Mouse (Mus musculus): Measurements from ENCODE around the gene Lrrc27. TPM values are rescaled to one million over a fixed set of nuclear protein-coding genes. Genes with fewer than 3 reads are reported as not detected.

Lrrc27 gene
- total RNA-seq, 1 experiment from 2014 or later: 3.9 TPM

DNA sequence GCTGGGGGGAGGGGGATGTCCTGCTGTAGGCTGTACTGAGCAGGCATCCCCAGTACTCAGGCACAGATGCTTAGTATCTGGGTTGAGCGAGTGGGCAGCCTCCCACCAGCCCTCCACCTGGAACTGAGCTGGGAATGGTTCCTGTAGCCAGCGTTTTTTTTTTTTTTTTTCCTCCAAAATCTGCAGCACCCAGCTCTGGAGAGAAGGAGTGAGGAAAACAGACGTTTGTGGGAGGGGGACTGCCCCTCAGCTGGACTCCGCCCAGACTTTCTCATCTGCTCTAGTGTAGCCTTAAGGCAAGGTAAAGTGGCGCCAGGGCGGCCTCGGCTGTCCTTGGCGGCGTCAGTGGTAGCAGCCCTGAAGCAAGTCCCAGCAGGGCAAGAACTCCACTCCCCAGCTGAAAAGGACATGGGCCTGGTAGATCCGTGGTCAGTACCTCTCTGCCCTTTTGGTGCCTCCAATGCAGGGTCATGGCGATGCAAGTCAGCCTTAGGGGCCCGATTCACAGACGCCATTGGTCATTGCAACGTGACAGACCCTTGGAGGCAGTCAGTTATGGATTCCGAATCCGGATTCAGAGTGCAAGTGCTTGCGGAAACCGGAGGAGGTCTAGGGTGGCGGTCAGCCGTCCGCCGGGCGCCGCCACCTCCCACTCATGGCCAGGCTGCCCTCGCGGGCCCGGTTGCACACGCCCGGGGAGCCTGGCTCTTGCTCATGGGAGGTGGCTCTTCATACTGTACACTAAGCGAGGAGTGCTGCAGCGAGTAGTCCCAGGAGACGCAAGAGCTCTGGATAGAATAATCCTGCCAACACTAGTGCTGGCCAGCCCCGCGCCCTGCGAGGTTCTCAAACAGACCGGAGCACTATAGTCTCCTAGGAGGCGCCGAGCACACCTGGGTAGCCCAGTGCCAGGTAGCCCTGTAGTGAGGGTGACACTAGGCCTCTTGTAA lies 34.4 kb downstream of the Lrrc27 start:
- DNase-seq: peak; percentile 77

DNA sequence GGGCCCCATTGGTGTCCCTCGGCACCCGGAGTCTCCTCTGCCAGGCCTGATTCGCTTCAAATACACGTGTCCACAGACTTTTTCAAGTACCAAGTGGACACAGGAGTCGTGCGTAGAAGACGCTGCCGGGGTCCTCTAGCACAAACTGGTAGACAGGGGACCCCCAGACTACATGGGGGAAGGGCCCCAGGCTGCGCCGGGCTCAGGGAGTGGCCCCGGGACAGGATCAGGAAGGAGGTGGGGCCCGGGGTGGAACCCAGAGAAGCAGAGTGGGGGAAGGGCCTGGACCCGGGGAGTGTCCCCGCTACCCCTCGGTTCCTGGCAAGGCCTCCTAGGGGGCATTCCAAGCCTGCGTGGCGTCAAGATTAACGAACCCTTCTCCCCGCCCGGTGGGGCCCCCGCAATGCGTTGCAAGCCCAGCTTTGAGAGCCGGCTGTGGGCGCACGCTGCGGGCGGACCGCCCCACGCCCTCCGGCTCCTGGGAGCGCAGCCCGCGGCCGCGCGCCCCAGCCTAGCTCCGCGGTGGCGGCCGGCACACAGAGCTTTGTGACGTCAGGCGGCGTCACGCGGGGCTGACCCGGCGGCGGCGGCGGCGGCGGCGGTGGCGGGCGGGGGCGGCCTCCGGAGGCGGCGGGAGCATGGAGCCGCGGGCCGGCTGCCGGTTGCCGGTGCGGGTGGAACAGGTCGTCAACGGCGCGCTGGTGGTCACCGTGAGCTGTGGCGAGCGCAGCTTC lies 35.3 kb downstream of the Lrrc27 start, which contains the start of gene Pwwp2b:
TSS of gene Pwwp2b (plus strand) at position 602 of the 734 bp plus-strand sequence.
- DNase-seq: peak; percentile 93

DNA sequence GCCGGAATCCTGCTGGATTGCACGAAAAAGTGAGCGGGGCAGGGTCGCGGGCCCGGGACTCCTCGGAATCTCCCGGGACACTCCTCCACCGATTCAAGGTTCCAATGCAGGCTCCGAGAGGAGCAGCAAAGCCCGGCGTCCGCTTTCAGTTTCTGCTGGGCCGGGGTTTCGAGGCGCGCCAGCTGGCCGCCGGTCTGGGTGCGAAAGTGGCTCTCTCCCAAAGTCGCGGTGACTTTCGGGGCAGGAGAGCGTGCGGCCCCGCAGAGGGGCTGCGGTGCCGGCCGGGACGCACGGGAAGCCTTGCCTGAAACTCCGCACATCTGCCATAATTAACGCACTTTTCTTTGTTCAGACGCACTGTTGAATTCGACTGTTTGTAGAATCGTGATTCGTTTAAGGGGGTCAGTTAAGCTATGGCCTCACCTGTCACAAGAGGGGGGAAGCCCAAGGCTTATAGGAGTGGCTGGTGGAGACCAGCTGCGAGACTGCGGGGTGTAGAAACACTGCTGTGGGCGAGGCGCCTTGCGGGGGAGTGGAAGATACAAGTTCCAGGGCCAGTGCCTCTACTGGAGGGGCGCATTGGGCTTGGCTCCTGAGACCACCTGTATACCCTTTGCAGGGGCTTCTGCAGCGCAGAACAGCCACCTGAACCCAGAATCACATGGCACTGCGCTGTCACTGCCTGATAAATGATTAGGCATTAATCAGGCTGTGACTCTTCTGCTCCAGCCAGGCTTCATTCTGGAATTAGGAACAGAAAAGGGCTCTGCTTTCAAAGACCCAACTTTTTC lies 36.0 kb downstream of the Lrrc27 start:
- peak; percentile 51 for DNase-seq

DNA sequence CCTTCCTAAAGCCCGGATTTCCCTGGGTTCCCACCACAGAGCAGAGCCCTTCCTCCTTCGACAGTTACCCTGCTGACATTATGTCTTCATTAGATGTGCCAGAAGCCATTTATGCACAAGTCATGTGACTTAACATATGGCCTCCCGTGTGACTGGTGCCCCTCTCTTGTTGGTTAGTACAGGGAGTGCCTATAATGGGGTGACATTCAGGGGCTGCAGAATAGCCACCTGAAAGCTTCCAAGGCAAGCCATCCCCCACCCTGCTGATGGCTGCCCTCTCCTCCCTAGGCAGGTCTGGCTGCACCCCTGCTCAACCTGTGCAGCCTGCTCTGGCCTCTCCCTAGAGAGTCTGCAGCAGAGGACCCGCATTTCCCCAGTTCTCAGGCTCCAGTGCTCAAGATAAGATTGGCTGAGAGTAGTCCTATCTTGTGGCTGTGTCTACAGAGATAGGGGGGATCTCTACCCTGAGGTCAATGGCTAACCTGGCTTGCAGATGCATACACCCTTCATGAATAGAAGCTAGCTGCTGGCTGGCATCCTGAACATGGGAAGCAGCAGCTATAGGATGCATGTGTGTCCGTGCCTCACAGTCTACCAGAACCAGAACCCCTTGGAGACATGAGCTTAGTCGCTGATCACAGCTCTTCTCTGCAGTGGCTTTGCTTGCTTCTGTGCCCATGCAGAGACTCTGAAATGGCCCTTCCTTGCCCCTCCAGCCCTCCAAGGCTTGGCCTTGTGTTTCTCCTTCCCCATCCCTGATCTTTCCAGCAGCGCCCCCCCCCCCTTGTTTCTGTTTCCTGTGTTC lies 36.8 kb downstream of the Lrrc27 start:
- DNase-seq: no peak

DNA sequence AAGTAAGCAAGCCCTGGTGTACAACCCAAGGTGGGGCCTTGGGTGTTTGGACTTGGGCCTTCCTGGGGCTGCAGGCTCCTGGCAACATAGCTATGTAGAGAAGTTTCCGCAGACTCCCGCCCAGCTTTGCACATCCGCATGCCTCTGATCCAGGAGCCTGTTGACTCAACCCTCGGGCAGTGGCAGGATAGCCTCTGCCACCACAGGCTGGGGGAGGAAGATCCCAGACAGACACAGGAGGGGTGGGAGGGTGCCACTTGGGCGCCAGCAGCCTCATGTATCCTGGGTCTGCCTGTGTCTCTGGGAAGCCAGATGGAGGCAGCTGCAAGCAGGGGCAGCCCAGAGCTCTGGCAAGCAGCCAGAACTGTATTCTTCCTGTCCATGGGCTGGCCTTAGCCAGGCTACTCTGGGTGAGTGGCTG lies 39.1 kb downstream of the Lrrc27 start:
- peak; percentile 77 for DNase-seq

DNA sequence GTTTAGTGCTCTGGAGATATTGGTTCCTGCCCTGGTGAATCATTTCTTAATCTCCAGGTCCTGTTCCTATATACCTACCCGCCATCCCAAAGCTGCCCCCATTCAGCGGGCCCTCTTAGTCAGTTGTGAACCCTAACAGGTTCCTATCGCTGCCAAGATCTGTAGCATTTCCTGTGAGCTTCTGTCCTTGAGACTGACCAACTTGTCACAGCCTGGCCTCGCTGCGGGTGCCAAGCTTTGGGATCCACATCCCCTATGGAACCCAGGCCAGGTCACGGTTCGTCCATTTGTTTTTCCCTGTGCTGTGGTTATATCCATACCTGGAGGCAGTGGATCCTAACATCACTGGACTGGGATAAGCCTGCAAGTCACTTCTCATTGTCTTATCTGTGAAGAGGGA lies 39.8 kb downstream of the Lrrc27 start:
- peak; percentile 50 for DNase-seq

DNA sequence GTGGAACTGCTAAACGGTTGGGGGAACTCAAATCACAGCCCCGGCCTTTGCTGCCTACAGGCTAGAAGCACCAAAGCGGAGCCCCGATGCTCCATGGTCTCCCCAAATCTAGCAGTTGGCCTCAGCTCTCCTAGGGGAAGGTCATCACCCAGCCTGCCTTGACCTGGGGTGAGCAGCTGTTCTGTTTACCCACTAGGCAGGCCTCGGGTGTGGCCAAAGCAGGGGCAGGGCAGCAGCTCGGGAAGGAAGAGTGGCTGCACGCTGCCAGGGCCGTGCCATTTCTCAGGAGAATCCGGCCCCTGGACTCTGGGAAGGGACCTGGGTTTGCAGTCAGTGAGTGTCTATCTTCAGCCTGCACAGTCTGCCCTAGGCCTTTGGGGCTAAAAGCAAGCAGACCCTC lies 40.2 kb downstream of the Lrrc27 start:
- DNase-seq: peak; percentile 74

DNA sequence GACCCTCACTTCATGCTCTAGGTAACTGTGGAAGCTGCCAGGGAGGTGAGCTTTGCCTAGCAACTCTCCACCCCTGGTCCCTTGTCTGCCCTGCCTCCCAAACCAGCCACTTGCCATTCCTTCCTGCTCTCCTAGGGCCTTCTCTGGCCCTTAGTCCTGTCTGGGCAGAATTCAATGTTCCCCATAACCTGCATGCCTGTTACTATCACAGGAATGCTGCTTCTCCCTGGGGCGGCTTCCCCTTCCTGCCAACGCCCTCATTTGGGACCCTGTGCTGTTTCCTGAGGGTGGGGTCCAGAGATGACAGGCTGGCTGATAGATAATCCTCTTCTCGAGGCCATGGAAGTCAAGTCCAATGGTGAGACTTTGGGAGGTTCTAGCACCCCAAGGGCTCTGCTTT lies 40.7 kb downstream of the Lrrc27 start:
- no peak for DNase-seq

DNA sequence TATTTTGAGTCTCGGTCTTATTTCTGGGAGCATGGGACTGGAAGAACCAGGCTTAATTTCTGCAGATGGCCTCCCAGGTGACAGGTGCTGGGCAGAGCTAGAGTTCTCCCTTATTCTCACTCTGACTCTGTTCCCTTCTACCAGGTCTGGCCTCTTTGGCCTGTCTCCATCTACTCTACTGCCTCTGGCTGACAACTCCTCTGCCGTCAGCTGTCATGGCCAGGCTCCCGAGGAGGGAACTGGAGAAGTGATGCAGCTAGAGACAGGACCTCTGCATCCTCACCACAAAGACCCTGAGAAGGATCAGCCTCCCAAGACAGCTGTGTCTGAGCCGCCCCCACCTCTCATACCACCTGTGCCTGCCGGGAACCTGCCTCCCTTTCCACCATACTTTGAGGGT lies 41.8 kb downstream of the Lrrc27 start:
- no peak for DNase-seq

DNA sequence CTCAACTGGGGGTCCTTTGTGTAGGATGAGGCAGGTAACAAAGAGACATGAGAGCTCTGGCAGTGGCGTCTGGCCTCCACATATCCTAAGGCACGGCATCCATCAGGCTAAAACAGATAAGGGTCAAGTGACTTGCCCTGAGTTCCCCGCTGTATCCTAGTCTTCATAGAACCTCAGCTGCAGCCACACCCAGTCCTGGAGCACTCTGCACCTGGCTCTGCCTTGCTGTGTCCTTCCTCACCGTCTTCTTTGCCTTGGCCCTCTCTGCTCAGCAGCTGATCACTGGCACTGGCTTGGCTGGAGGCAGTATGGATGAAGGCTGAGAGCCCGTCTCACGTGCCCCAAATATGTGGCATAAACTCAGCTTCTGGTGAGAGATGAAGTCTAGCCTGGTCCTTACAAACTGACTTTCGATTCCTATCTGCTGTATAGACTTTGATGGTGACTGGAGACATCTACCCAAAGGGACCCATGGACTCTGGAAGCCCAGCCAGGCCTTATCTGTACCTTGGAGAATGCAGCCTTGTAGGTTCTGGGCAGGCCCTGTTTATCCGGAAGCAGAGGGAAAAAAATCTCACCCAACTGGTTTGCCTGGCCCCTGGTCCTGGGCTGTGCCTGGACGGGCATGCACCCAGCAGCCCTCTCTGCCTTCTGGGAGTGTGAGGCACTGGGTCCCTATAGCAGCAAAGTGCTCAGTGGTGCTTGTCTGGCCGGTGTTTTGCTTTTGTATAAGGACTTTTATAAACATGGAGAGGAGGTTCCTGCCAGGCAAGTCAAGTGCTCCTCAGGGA lies 45.2 kb downstream of the Lrrc27 start:
- no peak for DNase-seq

DNA sequence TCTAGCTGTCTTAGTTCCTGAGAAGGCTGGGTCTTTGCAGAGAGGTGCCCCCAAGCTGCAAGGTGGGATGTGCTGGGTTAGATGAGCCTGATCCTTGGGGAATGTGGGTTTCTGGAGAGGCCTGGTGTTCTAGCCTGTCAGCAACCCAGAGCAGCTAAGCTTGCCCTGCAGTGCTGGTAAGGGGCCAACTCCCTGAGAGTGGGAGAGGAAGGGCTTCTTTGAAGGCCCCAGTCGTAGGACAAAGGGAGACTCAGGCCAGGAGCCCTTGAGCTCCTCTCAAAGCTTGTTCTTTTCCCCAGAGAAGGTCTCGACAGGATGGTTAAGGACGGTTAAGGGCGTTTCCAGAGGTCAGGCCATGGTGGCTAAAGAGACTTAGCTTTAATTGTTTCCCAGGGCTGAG lies 51.5 kb downstream of the Lrrc27 start:
- no peak for DNase-seq

DNA sequence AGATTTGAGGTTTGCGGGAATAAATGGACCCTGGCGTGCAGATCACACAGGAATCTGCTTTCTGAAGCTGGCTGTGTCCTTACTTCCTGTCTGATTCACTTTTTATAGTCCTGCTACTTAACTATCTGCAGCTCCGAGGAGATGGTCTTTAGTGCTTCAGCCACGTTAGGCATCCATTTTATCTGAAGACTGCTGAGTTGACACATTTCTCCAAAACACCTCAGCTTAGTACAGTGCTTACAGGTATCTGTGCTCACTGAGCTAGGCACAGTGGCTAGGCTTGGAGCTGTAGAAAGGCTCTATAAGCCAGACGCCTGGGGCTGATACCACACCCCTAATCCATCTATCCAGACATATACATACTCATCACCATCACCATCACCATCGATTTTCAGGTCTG lies 52.8 kb downstream of the Lrrc27 start:
- DNase-seq: no peak

DNA sequence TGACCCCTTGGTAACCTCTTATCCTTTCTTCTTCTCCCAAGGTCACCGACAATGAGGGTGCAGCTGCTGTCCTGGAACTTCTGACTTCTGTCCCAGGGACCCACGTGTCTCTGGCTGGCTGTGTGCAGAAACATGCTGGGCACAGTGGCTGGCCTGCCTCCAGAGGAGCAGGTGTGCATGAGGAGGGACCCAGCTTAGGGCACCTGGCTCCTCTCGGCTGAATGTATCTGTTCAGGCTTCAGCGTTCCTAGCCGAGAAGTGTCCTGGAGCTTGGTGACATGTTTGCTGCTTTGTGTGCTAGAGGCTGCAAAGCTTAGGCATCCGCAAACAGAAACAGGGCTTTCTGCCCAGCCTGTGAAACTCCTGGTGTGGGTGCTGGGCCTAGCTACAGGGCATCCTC lies 53.6 kb downstream of the Lrrc27 start:
- no peak for DNase-seq

DNA sequence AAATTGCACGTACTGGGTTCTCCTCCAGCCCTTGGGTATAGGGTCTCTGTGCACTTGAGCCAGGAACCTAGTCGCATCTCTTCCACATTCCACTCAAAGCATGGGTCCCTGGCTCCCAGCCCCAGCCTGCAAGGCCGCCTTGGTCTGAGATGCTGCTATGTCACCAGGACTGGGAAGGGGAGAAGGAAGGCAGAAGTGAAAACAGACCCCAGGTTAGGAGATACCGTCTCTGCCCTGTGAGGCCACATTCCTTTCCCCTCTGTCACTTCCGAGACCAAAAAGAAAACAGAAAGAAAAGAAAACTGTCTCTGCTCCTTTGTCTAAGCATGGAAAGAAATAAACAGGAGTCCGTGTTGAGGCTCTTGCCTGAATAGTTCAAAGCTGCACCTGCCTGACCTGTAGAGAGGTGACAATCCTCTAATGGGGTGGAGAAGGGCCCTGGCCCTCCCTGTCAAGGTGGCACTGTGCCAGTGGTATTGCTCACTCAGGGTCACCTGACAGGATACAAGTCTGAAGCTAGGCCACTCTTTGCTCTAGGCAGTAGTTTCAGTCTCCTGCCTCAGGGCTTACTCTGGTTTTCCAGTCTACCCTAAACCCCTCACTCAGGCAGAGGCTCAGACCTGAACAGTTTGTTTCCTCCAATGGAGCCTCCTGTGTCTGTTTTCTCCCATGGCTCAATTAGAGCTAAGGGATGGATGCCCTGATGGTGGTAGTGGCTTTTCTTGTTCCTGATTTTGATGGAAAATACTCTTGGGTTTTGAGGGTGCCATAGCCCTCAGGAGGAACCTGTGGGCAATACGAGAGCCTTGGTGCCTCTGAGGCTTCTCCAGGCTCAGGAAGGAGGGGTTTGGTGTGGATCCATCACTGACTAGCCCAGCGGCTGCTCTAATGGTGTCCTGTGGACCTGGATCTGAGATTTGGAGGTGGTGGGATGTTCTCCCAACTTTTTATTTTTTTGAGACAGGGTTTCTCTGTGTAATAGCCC lies 54.4 kb downstream of the Lrrc27 start:
- peak; percentile 83 for DNase-seq

DNA sequence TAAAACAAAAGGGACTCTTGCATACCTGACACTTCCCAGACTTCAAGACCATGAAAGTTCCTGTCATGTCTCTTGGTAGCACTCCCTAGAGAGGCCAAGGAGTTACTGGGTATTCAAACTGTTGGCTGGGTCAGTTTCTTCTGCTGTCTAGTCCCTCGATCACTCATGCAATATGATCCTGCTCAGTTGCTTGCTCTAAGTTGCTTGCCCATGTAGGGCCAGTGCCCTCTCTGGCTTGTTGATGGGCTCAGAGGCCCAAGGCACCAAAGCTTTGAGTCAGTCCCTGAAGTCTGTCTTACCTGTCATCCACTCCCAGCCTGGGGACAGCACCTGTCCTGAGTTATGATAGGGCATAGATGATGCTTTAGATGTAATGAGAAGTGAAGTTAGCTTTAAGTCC lies 58.0 kb downstream of the Lrrc27 start:
- DNase-seq: no peak

DNA sequence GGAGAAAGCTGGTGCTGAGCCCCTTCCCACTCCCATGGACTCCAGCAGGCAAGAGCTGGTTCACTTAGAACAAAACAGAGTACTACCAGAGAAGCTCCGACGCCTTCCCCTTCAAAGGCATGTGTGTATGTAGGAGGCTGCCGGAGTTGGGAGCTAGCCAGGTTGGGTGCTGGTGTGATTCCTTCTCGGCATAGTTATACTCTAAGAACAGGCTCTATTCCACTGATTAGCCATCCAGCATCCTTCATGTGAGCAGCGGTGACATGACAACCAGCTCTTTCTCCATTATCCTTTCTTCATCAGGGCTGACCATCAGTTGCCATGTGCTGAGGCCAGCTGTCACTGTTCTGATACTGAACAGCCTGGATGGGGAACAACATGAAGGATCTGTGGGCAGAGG lies 59.1 kb downstream of the Lrrc27 start:
- no peak for DNase-seq

DNA sequence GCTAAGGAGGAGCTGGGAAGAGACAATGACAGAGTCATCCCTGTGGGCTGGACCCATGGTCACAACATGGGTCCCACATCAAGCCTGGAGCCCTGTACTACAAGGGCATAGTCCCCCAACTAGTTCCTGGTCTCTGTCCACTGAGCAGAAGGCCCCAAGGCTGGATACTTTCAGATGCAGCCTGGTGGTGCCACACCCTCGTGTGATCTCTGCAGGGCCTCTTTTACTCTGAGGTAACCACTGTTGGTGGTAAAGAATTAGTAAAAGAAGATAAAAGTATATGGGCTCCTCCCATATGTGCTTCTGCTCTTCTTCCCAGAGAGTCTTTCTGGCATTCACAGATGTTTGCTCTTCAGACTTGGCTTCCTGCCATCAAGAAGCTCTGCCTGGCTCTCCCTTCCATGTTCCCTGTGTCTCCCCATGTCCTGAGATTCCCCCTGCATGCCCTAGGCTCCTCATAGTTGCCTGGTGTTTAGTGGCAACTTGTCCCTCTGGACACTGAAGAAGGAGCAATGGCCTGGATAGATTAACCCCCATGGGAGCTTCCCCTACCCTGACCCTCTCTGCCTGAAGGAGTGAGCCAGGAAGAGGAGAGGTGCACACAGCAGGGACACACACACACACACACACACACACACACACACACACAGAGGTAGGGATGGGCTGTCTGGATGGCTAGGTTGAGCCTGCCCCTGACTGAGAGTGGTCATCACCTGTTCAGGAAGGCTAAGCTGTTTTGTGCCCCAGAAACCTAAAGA lies 60.0 kb downstream of the Lrrc27 start:
- DNase-seq: peak; percentile 49

DNA sequence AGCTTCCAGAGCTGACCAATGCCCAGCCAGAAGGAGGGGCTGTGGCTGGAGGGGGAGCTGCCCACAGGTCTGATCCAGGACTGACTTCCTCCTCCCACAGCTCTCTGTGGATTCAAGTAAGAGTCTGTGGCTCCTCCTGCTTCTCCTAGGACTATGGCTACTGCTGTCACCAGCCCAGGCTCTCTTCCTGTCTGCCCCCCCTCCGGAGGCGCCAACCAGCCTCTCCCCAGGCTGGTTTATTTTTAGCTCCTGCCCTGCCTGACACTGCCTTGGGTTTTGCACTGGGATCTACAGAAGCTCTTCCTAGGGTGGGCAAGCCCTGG lies 60.6 kb downstream of the Lrrc27 start:
- peak; percentile 76 for DNase-seq

DNA sequence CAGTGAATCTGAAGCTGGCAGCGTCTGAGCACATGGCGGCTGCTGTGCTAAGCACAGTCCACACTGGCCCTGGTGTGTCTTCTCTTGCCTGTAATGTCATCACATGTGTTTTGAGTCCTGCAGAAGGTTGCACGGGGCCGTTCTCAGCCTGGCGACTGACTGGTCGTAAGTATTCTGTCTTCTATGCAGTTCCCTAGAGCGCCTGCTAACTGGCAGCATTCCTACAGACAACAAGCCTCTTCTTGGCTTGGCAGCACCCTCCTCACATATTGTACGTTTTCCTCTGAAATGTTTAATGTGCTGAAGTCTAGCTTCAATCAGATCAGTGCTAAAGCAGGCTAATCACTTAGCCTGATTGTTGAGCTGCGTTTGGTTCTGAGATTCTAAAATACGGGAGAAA lies 62.8 kb downstream of the Lrrc27 start:
- no peak for DNase-seq
